Mouse (Mus musculus): ENCODE results near the gene Tnnt1. TPM values are rescaled to one million over a fixed set of nuclear protein-coding genes. Genes with fewer than 3 reads are reported as not detected.
"Not testable (repeated sequence)": the region's sequence is repeated elsewhere in the genome, so short reads cannot be mapped to it uniquely, and the experiment has no call there.

Tnnt1 gene
- polyA plus RNA-seq, 1 experiment from 2014 or later = 260 TPM

DNA sequence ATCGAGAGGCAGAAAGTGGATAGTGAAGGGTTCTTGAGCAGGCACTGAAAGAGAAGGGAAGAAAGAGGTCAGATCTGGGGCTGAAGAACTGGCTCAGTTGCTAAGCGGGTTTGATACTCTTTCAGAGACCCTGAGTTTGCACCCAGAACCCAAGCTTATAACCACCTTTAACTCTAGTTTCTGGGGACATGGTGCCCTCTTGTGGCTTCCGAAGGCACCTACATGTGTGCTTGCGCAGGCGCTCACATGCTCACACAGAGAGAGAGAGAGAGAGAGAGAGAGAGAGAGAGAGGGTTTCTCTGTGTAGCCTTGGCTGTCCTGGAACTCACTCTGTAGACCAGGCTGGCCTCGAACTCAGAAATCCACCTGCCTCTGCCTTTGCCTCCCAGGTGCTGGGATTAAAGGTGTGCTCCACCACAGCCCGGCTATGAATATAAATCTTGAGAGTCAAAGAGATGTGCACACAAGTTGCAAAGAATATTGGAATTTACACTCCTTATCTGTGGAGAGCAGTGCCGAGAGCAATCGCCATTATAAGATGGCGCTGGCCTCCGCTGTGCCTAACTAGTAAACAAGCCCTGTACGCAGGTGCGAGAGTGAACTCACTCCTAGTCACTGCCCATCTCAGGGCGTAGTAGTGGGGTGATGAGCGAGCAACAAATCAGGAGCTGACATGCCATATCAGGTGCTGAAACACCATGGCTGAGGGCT is 8.2 kb upstream of the Tnnt1 start, which contains the start of gene Tnni3:
TSS of gene Tnni3 (minus strand) at position 18 of the 711 bp plus-strand sequence.
- not testable (repeated sequence) for H3K27ac ChIP-seq (ENCODE audit: low read depth, low read length); H3K4me3 ChIP-seq (ENCODE audit: low read depth, low read length); H3K9me3 ChIP-seq (replicated peaks; ENCODE audit: control insufficient read depth, low read length); H3K36me3 ChIP-seq (ENCODE audit: control insufficient read depth, insufficient read depth, low read length); ATAC-seq (replicated peaks; ENCODE audit: insufficient number of reproducible peaks, low FRiP score, low TSS enrichment); H3K9ac ChIP-seq (ENCODE audit: low read depth, low read length)
- Histone ChIP-seq H3K27me3 (ENCODE audit: control insufficient read depth, insufficient read depth, low read length) (peaks cover 16% of the 10 kb centered on the region), H3K4me2 (peak within 1 kb of the TSS; percentile 74; the same call in 1 of the 2 replicates), H3K4me1 (ENCODE audit: control insufficient read depth, insufficient read depth, low read length) (peaks cover 20% of the 10 kb centered on the region)
- 66% methylated on average over 15 of the region's 15 CpGs for WGBS (ENCODE audit: insufficient replicate concordance)

DNA sequence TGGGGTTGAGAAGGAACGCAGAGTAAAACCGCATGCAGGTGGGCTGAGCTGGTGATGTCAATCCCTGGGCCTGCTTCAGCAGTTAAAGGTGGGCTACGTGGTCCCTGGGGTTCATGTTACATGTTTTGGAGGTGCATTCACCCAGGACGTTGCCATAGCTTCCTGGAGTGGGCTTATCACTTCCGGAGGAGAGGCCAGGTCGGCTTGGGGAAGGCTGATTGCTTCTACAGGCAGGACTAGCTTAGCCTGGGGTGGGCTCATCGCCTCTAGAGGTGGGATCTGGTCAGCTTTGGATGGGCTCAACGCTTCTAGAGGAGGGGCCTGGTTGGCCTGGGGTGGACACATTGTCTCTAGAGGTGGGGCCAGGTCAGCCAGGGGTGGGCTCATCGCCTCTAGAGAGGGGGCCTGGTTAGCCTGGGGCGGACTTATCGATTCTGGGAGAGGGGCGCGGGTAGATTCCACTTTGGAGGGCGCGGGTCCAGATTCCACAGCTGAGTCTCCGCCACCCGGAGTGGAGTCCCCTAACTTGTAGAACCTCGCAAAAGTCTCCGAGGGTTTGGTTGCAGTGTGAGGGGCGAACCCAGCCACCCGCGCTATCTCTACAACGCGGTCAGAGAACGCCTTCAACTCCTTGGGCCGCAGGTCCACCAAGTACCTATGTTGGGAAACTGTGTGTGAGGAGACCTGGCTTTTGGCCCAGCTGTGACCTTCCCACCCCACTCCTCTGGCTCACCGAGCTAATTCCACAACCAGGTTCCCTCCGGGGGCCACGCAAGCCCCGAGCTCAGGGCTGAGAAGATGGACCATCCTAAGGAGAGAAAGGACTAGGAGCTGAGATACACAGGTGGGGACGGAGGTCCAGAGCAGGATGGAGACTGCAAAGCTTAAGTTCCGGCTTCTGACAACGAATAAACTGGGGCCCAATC is 7.3 kb upstream of the Tnnt1 start:
- no peak overlapping the region for H3K4me3 ChIP-seq (ENCODE audit: low read depth, low read length)

DNA sequence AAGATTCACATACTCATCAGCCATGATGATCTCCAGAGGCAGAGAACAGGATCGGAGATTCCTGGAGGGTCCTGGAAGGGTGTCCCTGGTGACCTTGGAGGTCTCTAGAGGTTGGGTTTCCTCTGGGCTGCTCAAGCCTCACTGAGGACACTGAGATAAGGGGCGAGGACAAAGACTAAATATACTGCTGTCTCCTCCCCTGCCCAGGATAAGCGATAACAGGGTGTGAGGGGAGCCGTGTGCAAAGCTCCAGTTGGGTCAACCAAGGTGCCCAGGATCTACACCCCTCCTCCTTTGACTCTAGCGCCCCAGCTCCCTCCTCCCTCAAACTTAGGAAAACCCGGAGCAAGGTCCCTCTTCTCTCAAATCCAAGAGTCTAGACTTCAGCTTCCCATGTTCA is 6.1 kb upstream of the Tnnt1 start:
- ATAC-seq (replicated peaks; ENCODE audit: insufficient number of reproducible peaks, low FRiP score, low TSS enrichment) = peak; percentile 70
- Histone ChIP-seq H3K4me1 (ENCODE audit: control insufficient read depth, insufficient read depth, low read length) (peaks cover 26% of the 10 kb centered on the region), H3K4me2 (peak overlapping the region; percentile 74), H3K4me3 (ENCODE audit: low read depth, low read length) (peak overlapping the region; percentile 60), H3K27me3 (ENCODE audit: control insufficient read depth, insufficient read depth, low read length) (peaks cover 4% of the 10 kb centered on the region; the same call in 1 of the 2 replicates), H3K36me3 (ENCODE audit: control insufficient read depth, insufficient read depth, low read length) (no peaks in the 10 kb centered on the region), H3K9me3 (replicated peaks; ENCODE audit: control insufficient read depth, low read length) (no peaks in the 10 kb centered on the region), H3K9ac (ENCODE audit: low read depth, low read length) (peak overlapping the region; percentile 92), H3K27ac (ENCODE audit: low read depth, low read length) (peak overlapping the region; percentile 96)
- 39% methylated on average over 6 of the region's 6 CpGs for WGBS (ENCODE audit: insufficient replicate concordance)

More for the DNA sequence above, 7.3 kb upstream of the Tnnt1 start:
- Histone ChIP-seq H3K27me3 (ENCODE audit: control insufficient read depth, insufficient read depth, low read length) (peaks cover 12% of the 10 kb centered on the region; the same call in 1 of the 2 replicates), H3K4me1 (ENCODE audit: control insufficient read depth, insufficient read depth, low read length) (peaks cover 23% of the 10 kb centered on the region), H3K9me3 (replicated peaks; ENCODE audit: control insufficient read depth, low read length) (no peaks in the 10 kb centered on the region), H3K36me3 (ENCODE audit: control insufficient read depth, insufficient read depth, low read length) (no peaks in the 10 kb centered on the region), H3K4me2 (peak overlapping the region; percentile 74; the same call in 1 of the 2 replicates), H3K27ac (ENCODE audit: low read depth, low read length) (peak overlapping the region; percentile 96; the same call in 1 of the 2 replicates), H3K9ac (ENCODE audit: low read depth, low read length) (no peak overlapping the region)
- ATAC-seq (replicated peaks; ENCODE audit: insufficient number of reproducible peaks, low FRiP score, low TSS enrichment) = no peak
- WGBS (ENCODE audit: insufficient replicate concordance) = 81% methylated on average over 33 of the region's 33 CpGs

DNA sequence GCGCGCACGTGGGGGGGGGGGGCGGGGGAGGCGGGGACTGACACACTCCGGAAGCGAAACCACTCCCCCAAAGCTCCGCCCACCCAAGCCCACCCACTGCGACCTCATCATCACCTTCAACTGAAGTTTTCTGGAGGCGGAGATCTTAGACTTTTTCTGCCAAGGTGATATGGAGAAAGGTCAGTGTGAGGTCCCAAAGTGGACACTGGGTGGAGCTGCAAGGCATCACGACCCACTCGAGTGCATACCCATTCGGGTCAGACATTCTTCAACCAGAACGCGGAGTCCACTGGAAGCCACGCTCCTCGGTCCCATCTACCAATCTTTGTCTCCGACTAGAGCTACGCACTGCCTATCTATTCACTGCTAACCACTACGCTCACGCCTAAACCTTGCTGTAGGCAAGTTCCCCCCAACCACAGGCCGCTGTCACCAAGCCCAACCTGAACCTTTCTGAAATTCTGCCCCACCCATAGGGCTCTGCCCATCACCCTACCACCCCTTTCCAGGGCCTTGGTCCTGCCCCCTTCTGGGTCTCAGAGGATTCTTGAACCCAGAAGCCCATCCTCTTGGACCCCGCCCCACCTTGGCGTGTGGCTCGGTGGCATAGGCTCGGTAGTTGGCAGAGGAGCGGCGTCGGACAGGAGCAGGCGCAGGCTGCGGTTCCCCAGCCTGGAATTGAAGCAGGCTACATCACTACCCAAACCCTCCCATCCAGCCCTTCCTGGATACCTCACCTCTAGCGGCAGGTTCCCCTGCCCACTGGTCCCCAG is 5.2 kb upstream of the Tnnt1 start:
- Histone ChIP-seq H3K4me2 (peak overlapping the region; percentile 74), H3K4me1 (ENCODE audit: control insufficient read depth, insufficient read depth, low read length) (peaks cover 28% of the 10 kb centered on the region), H3K4me3 (ENCODE audit: low read depth, low read length) (peak overlapping the region; percentile 60), H3K9ac (ENCODE audit: low read depth, low read length) (peak overlapping the region; percentile 92), H3K27ac (ENCODE audit: low read depth, low read length) (peak overlapping the region; percentile 96), H3K9me3 (replicated peaks; ENCODE audit: control insufficient read depth, low read length) (no peaks in the 10 kb centered on the region), H3K36me3 (ENCODE audit: control insufficient read depth, insufficient read depth, low read length) (no peaks in the 10 kb centered on the region), H3K27me3 (ENCODE audit: control insufficient read depth, insufficient read depth, low read length) (no peaks in the 10 kb centered on the region; the same call in 1 of the 2 replicates)
- 17% methylated on average over 32 of the region's 32 CpGs for WGBS (ENCODE audit: insufficient replicate concordance)
- peak; percentile 4; the same call in 1 of the 2 replicates for ATAC-seq (replicated peaks; ENCODE audit: insufficient number of reproducible peaks, low FRiP score, low TSS enrichment)

GRCm38 (mm10) chr7:4518487-4518886 is 2.3 kb upstream of the Tnnt1 start:
- no peak overlapping the region for H3K4me3 ChIP-seq (ENCODE audit: low read depth, low read length)
- no peaks in the 10 kb centered on the region for H3K9me3 ChIP-seq (replicated peaks; ENCODE audit: control insufficient read depth, low read length)
- peak overlapping the region; percentile 46; the same call in 1 of the 2 replicates for H3K9ac ChIP-seq (ENCODE audit: low read depth, low read length)
- 50% methylated on average over 1 of the region's 1 CpGs for WGBS (ENCODE audit: insufficient replicate concordance)
- H3K27me3 ChIP-seq (ENCODE audit: control insufficient read depth, insufficient read depth, low read length) = no peaks in the 10 kb centered on the region; the same call in 1 of the 2 replicates
- peaks cover 52% of the 10 kb centered on the region for H3K4me1 ChIP-seq (ENCODE audit: control insufficient read depth, insufficient read depth, low read length)
- peak overlapping the region; percentile 53 for H3K4me2 ChIP-seq
- peak overlapping the region; percentile 64; the same call in 1 of the 2 replicates for H3K27ac ChIP-seq (ENCODE audit: low read depth, low read length)
- H3K36me3 ChIP-seq (ENCODE audit: control insufficient read depth, insufficient read depth, low read length) = no peaks in the 10 kb centered on the region
- no peak for ATAC-seq (replicated peaks; ENCODE audit: insufficient number of reproducible peaks, low FRiP score, low TSS enrichment)

- no peaks in the 10 kb centered on the region for H3K9me3 ChIP-seq (replicated peaks; ENCODE audit: control insufficient read depth, low read length)
- WGBS (ENCODE audit: insufficient replicate concordance) = 35% methylated on average over 6 of the region's 6 CpGs
- peak overlapping the region; percentile 16 for H3K4me3 ChIP-seq (ENCODE audit: low read depth, low read length)
- peak; percentile 25; the same call in 1 of the 2 replicates for ATAC-seq (replicated peaks; ENCODE audit: insufficient number of reproducible peaks, low FRiP score, low TSS enrichment)
- peak overlapping the region; percentile 56 for H3K9ac ChIP-seq (ENCODE audit: low read depth, low read length)
- no peaks in the 10 kb centered on the region for H3K27me3 ChIP-seq (ENCODE audit: control insufficient read depth, insufficient read depth, low read length)
- H3K4me2 ChIP-seq = peak overlapping the region; percentile 52
- H3K27ac ChIP-seq (ENCODE audit: low read depth, low read length) = peak overlapping the region; percentile 86
- H3K4me1 ChIP-seq (ENCODE audit: control insufficient read depth, insufficient read depth, low read length) = peaks cover 54% of the 10 kb centered on the region
- H3K36me3 ChIP-seq (ENCODE audit: control insufficient read depth, insufficient read depth, low read length) = no peaks in the 10 kb centered on the region
Observed at GRCm38 (mm10) chr7:4515853-4516252, 329 bp downstream of the Tnnt1 start.

GRCm38 (mm10) chr7:4513829-4514712 is 2.1 kb downstream of the Tnnt1 start:
- H3K9me3 ChIP-seq (replicated peaks; ENCODE audit: control insufficient read depth, low read length) = no peaks in the 10 kb centered on the region
- H3K27me3 ChIP-seq (ENCODE audit: control insufficient read depth, insufficient read depth, low read length) = no peaks in the 10 kb centered on the region
- H3K4me3 ChIP-seq (ENCODE audit: low read depth, low read length) = peak overlapping the region; percentile 25
- H3K4me1 ChIP-seq (ENCODE audit: control insufficient read depth, insufficient read depth, low read length) = peaks cover 55% of the 10 kb centered on the region
- 43% methylated on average over 6 of the region's 6 CpGs for WGBS (ENCODE audit: insufficient replicate concordance)
- H3K4me2 ChIP-seq = peak overlapping the region; percentile 52
- no peak for ATAC-seq (replicated peaks; ENCODE audit: insufficient number of reproducible peaks, low FRiP score, low TSS enrichment)
- H3K27ac ChIP-seq (ENCODE audit: low read depth, low read length) = peak overlapping the region; percentile 86
- H3K9ac ChIP-seq (ENCODE audit: low read depth, low read length) = peak overlapping the region; percentile 70
- no peaks in the 10 kb centered on the region for H3K36me3 ChIP-seq (ENCODE audit: control insufficient read depth, insufficient read depth, low read length)
